Mouse (Mus musculus): Measurements from ENCODE around the gene Ankrd44.

DNA sequence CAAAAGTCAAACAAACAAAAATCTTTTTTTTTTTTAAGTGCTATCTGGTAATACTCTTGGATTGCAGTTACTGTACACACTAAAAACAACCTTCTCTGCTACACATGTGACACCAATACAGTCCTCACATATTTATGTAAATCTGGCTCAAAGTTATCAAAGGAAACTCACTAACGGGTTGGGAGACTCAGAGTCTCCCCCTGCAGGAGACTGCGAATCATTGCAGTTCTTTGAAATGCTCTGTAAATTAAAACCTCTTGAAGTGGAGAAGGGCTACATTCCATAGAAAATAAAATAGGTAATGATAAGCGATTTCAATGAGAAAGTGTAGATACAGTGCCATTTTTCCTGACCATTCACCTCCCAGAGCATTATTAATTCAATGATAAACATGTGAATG lies 219.6 kb downstream of the Ankrd44 start:
- TF ChIP-seq CTCF (IDR thresholded peaks at IDR 0.05) = peak; percentile 85
- TF ChIP-seq POLR2A (IDR thresholded peaks at IDR 0.05; ENCODE audit: insufficient read depth, low read depth, low read length) = no peak

Data from heart, adult 2 months (tissue).